Mouse (Mus musculus): ENCODE results near the gene Chit1. TPM values are rescaled to one million over a fixed set of nuclear protein-coding genes. Genes with fewer than 3 reads are reported as not detected.
A peak's percentile ranks its signal among the peaks of the same experiment; 100 is the strongest.

Chit1 gene
- polyA plus RNA-seq, 1 experiment from 2014 or later, result not detected

DNA sequence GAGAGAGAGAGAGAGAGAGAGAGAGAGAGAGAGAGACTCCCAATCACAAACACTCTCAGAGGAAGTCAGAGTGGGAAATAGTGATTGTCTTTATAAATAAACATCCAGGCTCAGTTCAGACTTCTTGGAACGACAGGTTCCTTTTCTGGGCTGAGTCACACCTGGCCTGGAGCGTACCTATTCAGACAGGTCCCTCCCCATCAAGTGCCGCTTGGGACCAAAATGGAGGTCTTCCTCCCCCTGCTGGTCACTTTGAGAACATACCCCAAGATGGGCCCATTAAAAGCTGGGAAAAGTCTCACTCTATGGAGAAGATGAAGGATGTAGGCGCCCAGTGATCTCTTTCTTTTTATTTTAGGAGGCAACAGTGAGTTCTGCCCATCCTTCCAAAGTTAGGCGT lies 4.3 kb upstream of the Chit1 start:
- Histone ChIP-seq H3K27ac (ENCODE audit: low read depth) (no peak overlapping the region), H3K27me3 (replicated peaks; ENCODE audit: control insufficient read depth, insufficient read depth, low read length) (no peaks in the 10 kb centered on the region), H3K9ac (ENCODE audit: low read length) (no peak overlapping the region), H3K4me2 (ENCODE audit: low read length) (no peak overlapping the region), H3K36me3 (ENCODE audit: control insufficient read depth, insufficient read depth, low read length) (no peaks in the 10 kb centered on the region), H3K9me3 (ENCODE audit: control insufficient read depth, low read length) (no peaks in the 10 kb centered on the region), H3K4me1 (replicated peaks; ENCODE audit: control insufficient read depth, insufficient read depth, low read length) (no peaks in the 10 kb centered on the region), H3K4me3 (ENCODE audit: low read depth, low read length) (no peak overlapping the region)
- WGBS, result 2% methylated on average over 5 of the region's 5 CpGs
- no peak; the same call in 1 of the 2 replicates for ATAC-seq (replicated peaks; ENCODE audit: low FRiP score, low TSS enrichment, low read depth)
- DNase-seq (ENCODE audit: low spot score), result peak; percentile 74

DNA sequence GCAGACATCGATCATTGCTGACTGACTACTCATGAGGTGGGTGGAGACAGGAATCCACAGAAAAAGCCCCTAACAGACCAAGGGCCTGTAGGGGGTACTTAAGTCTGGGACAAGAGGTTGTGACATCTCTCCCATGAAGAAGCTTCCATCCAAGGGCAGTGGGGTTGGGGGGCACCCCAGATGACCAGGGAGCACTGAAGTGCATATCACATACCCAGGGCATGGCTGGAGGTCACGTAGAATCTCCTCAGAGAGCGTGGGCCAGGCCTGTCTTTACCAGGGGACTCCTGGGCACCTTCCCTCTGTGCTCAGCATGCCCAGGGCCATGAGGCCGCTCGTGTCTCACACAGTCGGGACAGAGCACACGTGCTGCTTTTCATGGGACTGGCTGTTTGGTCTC lies 3.3 kb upstream of the Chit1 start:
- 87% methylated on average over 7 of the region's 7 CpGs for WGBS
- no peak overlapping the region for H3K4me2 ChIP-seq (ENCODE audit: low read length)
- no peak for ATAC-seq (replicated peaks; ENCODE audit: low FRiP score, low TSS enrichment, low read depth)

DNA sequence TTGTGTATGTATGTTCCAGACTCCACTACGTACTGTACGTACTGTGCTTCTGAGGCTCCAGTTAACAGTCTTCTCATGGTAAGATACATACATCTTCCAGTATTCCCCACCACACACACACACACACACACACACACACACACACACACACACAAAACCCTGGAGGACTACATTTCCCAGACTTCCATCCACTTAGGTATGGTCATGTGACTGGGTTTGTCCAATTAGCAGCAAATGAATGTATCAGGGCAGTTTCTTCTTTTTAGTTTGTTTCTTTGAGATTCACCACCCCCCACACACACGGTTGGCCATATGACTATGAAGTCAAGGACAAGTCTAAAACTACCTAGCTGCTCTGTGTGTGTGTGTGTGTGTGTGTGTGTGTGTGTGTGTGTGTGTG lies 1.0 kb upstream of the Chit1 start:
- H3K27me3 ChIP-seq (replicated peaks; ENCODE audit: control insufficient read depth, insufficient read depth, low read length), result no peaks in the 10 kb centered on the region
- H3K9ac ChIP-seq (ENCODE audit: low read length), result no peak overlapping the region
- no peak for DNase-seq (ENCODE audit: low spot score)
- H3K36me3 ChIP-seq (ENCODE audit: control insufficient read depth, insufficient read depth, low read length), result no peaks in the 10 kb centered on the region
- no peak overlapping the region for H3K4me3 ChIP-seq (ENCODE audit: low read depth, low read length)
- ATAC-seq (replicated peaks; ENCODE audit: low FRiP score, low TSS enrichment, low read depth), result no peak
- H3K9me3 ChIP-seq (ENCODE audit: control insufficient read depth, low read length), result no peaks in the 10 kb centered on the region
- no peak overlapping the region for H3K27ac ChIP-seq (ENCODE audit: low read depth)
- 83% methylated on average over 3 of the region's 3 CpGs for WGBS
- H3K4me2 ChIP-seq (ENCODE audit: low read length), result no peak overlapping the region
- H3K4me1 ChIP-seq (replicated peaks; ENCODE audit: control insufficient read depth, insufficient read depth, low read length), result no peaks in the 10 kb centered on the region

More for the DNA sequence above, 3.3 kb upstream of the Chit1 start:
- Histone ChIP-seq H3K9ac (ENCODE audit: low read length) (no peak overlapping the region), H3K36me3 (ENCODE audit: control insufficient read depth, insufficient read depth, low read length) (no peaks in the 10 kb centered on the region), H3K4me3 (ENCODE audit: low read depth, low read length) (no peak overlapping the region), H3K9me3 (ENCODE audit: control insufficient read depth, low read length) (no peaks in the 10 kb centered on the region), H3K27ac (ENCODE audit: low read depth) (no peak overlapping the region), H3K27me3 (replicated peaks; ENCODE audit: control insufficient read depth, insufficient read depth, low read length) (no peaks in the 10 kb centered on the region), H3K4me1 (replicated peaks; ENCODE audit: control insufficient read depth, insufficient read depth, low read length) (no peaks in the 10 kb centered on the region)
- DNase-seq (ENCODE audit: low spot score), result no peak

DNA sequence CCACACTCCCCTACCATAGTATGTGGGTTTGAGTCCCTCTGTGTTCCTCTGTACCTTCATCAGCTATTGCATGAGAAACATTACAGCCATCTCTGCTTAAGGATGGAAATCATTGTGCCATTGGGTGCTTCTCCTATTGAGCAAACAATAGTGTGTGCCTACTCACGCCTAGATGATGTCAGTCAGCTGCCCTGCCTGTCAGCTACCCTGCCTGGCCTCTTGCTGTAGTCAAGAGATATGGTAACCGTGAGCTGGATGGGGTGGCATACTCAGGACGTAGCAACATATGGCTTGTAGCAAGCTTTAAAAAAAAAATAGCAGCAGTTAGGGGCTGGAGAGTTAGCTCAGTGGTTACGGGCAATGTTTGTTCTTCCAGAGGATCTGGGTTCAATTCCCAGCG lies 593 bp upstream of the Chit1 start:
- Histone ChIP-seq H3K9me3 (ENCODE audit: control insufficient read depth, low read length) (no peaks in the 10 kb centered on the region), H3K9ac (ENCODE audit: low read length) (no peak overlapping the region), H3K4me1 (replicated peaks; ENCODE audit: control insufficient read depth, insufficient read depth, low read length) (no peaks in the 10 kb centered on the region), H3K4me3 (ENCODE audit: low read depth, low read length) (no peak overlapping the region), H3K27me3 (replicated peaks; ENCODE audit: control insufficient read depth, insufficient read depth, low read length) (no peaks in the 10 kb centered on the region), H3K27ac (ENCODE audit: low read depth) (no peak overlapping the region), H3K36me3 (ENCODE audit: control insufficient read depth, insufficient read depth, low read length) (no peaks in the 10 kb centered on the region), H3K4me2 (ENCODE audit: low read length) (no peak overlapping the region)
- DNase-seq (ENCODE audit: low spot score), result no peak
- ATAC-seq (replicated peaks; ENCODE audit: low FRiP score, low TSS enrichment, low read depth), result no peak
- WGBS, result 81% methylated on average over 5 of the region's 5 CpGs

DNA sequence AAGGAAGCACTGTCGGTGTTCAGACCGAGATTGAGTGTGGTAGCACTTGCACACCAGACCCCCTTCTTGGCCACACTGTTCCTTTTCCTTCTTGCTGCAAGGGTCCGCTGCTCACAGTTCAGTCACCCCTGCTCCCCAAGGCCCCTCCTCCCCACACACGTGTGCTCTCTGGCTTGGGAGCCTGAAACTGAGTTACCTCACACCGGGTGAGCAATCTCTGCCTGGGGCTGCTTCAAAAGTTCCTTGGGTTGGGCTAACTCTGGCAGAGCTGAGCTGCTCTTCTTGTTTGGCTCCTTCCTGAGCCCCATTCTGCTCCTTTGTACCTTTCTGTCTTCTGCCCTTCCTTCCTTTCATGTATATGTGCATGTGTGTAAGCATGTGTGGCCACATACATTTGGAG lies 2.5 kb downstream of the Chit1 start:
- H3K4me2 ChIP-seq (ENCODE audit: low read length), result no peak overlapping the region
- no peaks in the 10 kb centered on the region for H3K27me3 ChIP-seq (replicated peaks; ENCODE audit: control insufficient read depth, insufficient read depth, low read length)
- H3K27ac ChIP-seq (ENCODE audit: low read depth), result no peak overlapping the region
- no peak for ATAC-seq (replicated peaks; ENCODE audit: low FRiP score, low TSS enrichment, low read depth)
- no peak overlapping the region for H3K4me3 ChIP-seq (ENCODE audit: low read depth, low read length)
- H3K36me3 ChIP-seq (ENCODE audit: control insufficient read depth, insufficient read depth, low read length), result no peaks in the 10 kb centered on the region
- no peaks in the 10 kb centered on the region for H3K4me1 ChIP-seq (replicated peaks; ENCODE audit: control insufficient read depth, insufficient read depth, low read length)
- H3K9ac ChIP-seq (ENCODE audit: low read length), result no peak overlapping the region
- WGBS, result 65% methylated on average over 5 of the region's 5 CpGs
- no peak for DNase-seq (ENCODE audit: low spot score)
- H3K9me3 ChIP-seq (ENCODE audit: control insufficient read depth, low read length), result no peaks in the 10 kb centered on the region

DNA sequence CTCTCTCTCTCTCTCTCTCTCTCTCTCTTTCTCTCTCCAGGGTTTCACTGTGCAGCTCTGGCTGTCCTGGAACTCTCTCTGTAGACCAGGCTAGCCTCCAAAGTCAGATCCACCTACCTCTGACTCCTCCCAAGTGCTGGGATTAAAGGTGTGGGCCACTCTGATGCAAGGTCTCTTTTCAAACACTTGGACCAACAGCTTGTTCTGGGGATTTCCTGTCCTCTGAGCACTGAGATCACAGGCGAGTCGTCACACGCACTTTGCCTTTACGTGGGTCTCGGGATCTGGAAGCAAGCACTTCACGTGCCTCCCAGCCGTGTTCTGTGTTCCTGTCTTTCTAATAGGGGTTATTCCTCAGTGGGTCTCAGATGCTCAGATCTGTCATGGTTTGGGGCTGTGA lies 3.0 kb downstream of the Chit1 start:
- DNase-seq (ENCODE audit: low spot score), result no peak
- H3K27ac ChIP-seq (ENCODE audit: low read depth), result no peak overlapping the region
- H3K4me1 ChIP-seq (replicated peaks; ENCODE audit: control insufficient read depth, insufficient read depth, low read length), result no peaks in the 10 kb centered on the region
- 88% methylated on average over 7 of the region's 7 CpGs for WGBS
- no peak overlapping the region for H3K9ac ChIP-seq (ENCODE audit: low read length)
- no peak overlapping the region for H3K4me3 ChIP-seq (ENCODE audit: low read depth, low read length)
- H3K9me3 ChIP-seq (ENCODE audit: control insufficient read depth, low read length), result no peaks in the 10 kb centered on the region
- no peaks in the 10 kb centered on the region for H3K36me3 ChIP-seq (ENCODE audit: control insufficient read depth, insufficient read depth, low read length)
- no peaks in the 10 kb centered on the region for H3K27me3 ChIP-seq (replicated peaks; ENCODE audit: control insufficient read depth, insufficient read depth, low read length)
- H3K4me2 ChIP-seq (ENCODE audit: low read length), result no peak overlapping the region
- no peak for ATAC-seq (replicated peaks; ENCODE audit: low FRiP score, low TSS enrichment, low read depth)

DNA sequence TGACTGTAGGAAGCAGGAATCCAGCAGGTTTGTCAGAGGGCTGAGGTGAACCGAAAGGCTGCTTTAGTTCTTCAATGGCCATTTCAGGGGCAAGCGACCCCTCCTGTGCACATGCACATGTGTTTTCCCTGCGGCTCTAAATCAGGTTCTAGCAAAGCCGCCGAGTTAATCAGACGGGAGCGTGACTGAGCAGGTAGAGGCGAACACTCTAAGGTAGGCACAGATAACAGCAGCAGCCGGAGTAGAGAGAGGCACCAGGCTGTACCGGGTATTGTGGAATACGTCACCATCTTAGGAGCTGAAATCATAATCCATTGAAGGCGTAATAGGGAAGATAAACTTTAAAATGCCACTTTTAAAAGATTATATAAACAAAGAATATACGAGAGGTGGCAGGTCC lies 3.7 kb downstream of the Chit1 start:
- no peak overlapping the region for H3K9ac ChIP-seq (ENCODE audit: low read length)
- H3K4me3 ChIP-seq (ENCODE audit: low read depth, low read length), result no peak overlapping the region
- no peak for DNase-seq (ENCODE audit: low spot score)
- WGBS, result 61% methylated on average over 13 of the region's 13 CpGs
- H3K36me3 ChIP-seq (ENCODE audit: control insufficient read depth, insufficient read depth, low read length), result no peaks in the 10 kb centered on the region
- H3K4me1 ChIP-seq (replicated peaks; ENCODE audit: control insufficient read depth, insufficient read depth, low read length), result no peaks in the 10 kb centered on the region
- no peaks in the 10 kb centered on the region for H3K27me3 ChIP-seq (replicated peaks; ENCODE audit: control insufficient read depth, insufficient read depth, low read length)
- 0 out of 2 replicates have a peak, but pooled peaks cover 3% of the 10 kb centered on the region for H3K9me3 ChIP-seq (ENCODE audit: control insufficient read depth, low read length)
- ATAC-seq (replicated peaks; ENCODE audit: low FRiP score, low TSS enrichment, low read depth), result no peak
- no peak overlapping the region for H3K27ac ChIP-seq (ENCODE audit: low read depth)
- H3K4me2 ChIP-seq (ENCODE audit: low read length), result no peak overlapping the region

DNA sequence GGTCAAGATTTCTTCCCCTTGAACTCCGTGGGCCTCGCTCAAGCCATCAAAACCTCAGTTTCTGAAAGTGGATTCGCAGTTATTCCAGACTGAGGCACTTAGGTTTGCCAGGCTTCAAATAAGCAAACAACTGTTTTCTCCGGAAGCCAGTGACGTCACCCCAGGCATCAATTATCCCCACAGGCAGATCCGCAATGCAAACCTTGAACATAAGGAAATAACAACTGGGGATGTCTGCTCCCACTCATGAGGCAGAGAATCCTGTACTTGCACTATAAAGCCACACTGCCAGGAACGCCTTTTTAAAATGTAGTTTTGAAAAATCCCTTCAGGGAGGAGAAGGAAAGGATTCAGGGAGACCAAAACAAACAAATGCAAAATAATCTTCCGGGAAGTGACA lies 4.4 kb downstream of the Chit1 start:
- no peak overlapping the region for H3K27ac ChIP-seq (ENCODE audit: low read depth)
- WGBS, result 52% methylated on average over 8 of the region's 8 CpGs
- H3K4me1 ChIP-seq (replicated peaks; ENCODE audit: control insufficient read depth, insufficient read depth, low read length), result no peaks in the 10 kb centered on the region

DNA sequence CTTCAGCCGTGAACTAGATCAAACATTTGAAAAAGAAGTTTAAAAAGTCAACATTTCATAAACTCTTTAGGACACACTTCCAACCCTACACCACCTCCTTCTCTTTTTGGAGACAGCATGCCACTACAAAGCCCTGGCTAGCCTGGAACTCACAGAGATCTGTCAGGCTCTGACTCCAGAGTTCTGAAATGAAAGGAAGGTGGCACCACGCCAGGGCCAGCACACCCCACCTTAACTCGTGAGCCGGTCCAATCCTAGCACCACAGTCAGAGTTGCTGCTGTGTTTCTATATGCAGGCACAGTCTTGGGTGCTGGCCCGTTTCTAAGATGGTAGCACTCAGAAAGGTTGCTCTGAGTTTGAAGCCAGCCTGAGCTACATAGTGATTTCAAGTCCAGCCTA lies 6.1 kb downstream of the Chit1 start:
- no peak for ATAC-seq (replicated peaks; ENCODE audit: low FRiP score, low TSS enrichment, low read depth)
- no peak for DNase-seq (ENCODE audit: low spot score)
- no peak overlapping the region for H3K4me3 ChIP-seq (ENCODE audit: low read depth, low read length)

More for the DNA sequence above, 4.4 kb downstream of the Chit1 start:
- H3K9ac ChIP-seq (ENCODE audit: low read length), result no peak overlapping the region
- H3K4me2 ChIP-seq (ENCODE audit: low read length), result no peak overlapping the region
- ATAC-seq (replicated peaks; ENCODE audit: low FRiP score, low TSS enrichment, low read depth) (no peak), DNase-seq (ENCODE audit: low spot score) (no peak)
- H3K9me3 ChIP-seq (ENCODE audit: control insufficient read depth, low read length), result 0 out of 2 replicates have a peak, but pooled peaks cover 3% of the 10 kb centered on the region
- no peak overlapping the region for H3K4me3 ChIP-seq (ENCODE audit: low read depth, low read length)
- H3K36me3 ChIP-seq (ENCODE audit: control insufficient read depth, insufficient read depth, low read length), result no peaks in the 10 kb centered on the region
- no peaks in the 10 kb centered on the region for H3K27me3 ChIP-seq (replicated peaks; ENCODE audit: control insufficient read depth, insufficient read depth, low read length)

More for the DNA sequence above, 6.1 kb downstream of the Chit1 start:
- WGBS, result 69% methylated on average over 5 of the region's 5 CpGs
- H3K36me3 ChIP-seq (ENCODE audit: control insufficient read depth, insufficient read depth, low read length), result no peaks in the 10 kb centered on the region
- no peak overlapping the region for H3K9ac ChIP-seq (ENCODE audit: low read length)
- no peak overlapping the region for H3K27ac ChIP-seq (ENCODE audit: low read depth)
- H3K4me1 ChIP-seq (replicated peaks; ENCODE audit: control insufficient read depth, insufficient read depth, low read length), result no peaks in the 10 kb centered on the region
- H3K4me2 ChIP-seq (ENCODE audit: low read length), result no peak overlapping the region
- H3K27me3 ChIP-seq (replicated peaks; ENCODE audit: control insufficient read depth, insufficient read depth, low read length), result no peaks in the 10 kb centered on the region
- 0 out of 2 replicates have a peak, but pooled peaks cover 3% of the 10 kb centered on the region for H3K9me3 ChIP-seq (ENCODE audit: control insufficient read depth, low read length)

All from intestine, embryonic 14.5 days (tissue).